Mouse (Mus musculus): ENCODE data around the gene Nol4l. TPM values are rescaled to one million over a fixed set of nuclear protein-coding genes. Genes with fewer than 3 reads are reported as not detected.

Gene Nol4l
- polyA plus RNA-seq, 1 experiment from 2014 or later: 26.7 TPM

DNA sequence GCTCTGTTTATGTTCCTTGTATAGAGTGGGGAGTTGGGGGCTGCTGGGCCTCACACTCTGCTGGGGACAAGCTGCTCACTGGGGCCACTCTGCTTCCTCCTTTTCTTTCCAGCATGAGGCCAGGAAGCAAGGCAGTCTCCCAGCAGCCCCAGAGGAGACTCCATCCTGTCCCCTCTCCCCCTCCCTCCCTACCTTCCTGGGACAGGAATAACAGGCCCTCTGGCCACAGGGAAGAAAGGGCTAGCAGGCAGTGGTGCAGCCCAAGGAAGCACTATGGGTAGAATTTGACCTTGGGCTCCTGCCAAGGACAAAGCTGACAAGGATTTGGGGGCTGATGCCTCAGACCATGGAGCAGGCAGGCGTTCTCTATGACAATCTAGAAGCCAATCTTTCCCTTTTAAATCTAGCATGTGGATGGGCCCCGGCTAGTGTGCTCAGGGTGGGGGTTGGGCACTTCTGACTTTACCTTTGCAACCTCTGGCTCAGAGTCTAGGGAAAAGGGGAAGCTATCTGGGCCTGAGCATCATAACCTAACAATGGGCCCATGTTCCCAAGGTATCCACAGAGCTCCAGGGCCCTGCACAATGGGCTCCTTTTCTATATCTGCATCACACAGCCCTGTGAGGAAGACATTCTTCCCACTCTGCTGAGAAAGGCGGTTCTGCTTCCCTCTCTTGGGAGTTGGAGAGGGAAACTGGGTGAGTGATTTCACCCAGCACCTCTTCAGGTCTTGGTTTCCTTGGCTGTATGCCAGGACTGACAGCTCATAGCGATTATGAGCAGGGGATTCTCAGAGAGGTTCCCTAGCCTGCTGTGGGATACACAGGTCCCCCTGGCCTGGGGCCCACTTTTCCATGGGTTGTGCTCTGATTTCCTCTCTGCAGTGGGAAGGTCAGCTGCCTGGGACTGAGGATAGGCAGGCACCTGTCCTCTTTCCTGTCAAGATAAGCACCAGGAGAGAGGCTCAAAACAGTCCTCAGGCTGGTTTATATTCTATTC lies 54.4 kb downstream of the Nol4l start:
- DNase-seq (ENCODE audit: low spot score) (no peak), ATAC-seq (ENCODE audit: low FRiP score) (no peak)
- no peaks in the 10 kb centered on the region for H3K27me3 ChIP-seq (ENCODE audit: control insufficient read depth, insufficient read depth, low read length)
- no peaks in the 10 kb centered on the region; the same call in 1 of the 2 replicates for H3K4me1 ChIP-seq (replicated peaks; ENCODE audit: control insufficient read depth, insufficient read depth, low read length)
- H3K9ac ChIP-seq (ENCODE audit: low read depth, low read length): no peak overlapping the region
- no peaks in the 10 kb centered on the region for H3K36me3 ChIP-seq (ENCODE audit: control insufficient read depth, insufficient read depth, low read length)
- 49% methylated on average over 4 of the region's 4 CpGs for WGBS
- no peak overlapping the region for H3K27ac ChIP-seq (ENCODE audit: low read depth, low read length)
- H3K4me3 ChIP-seq (ENCODE audit: low read depth, low read length): no peak overlapping the region
- no peaks in the 10 kb centered on the region for H3K9me3 ChIP-seq (ENCODE audit: control insufficient read depth, low read length)
- H3K4me2 ChIP-seq (replicated peaks; ENCODE audit: low read depth, low read length): no peak overlapping the region

DNA sequence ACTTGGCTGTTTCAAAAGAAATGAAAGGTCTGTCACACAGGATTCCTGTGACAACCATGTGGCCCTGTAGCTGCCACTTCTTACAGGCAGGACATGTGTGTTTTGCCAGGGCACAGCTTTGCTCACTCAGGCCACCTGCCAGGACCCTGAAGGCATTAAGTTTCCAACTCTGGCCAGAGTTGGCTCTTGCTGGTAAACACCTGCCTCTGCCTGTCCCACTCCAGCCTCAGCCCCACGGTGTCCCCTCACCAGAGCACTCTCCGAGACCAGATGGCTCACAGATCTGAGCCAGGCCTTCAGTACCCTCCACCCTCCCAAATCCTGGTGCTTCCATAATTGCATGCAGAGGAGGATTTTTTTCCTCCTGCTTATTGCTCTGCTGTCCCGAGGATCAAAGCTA lies 58.8 kb downstream of the Nol4l start:
- no peaks in the 10 kb centered on the region for H3K27me3 ChIP-seq (ENCODE audit: control insufficient read depth, insufficient read depth, low read length)
- no peak overlapping the region for H3K9ac ChIP-seq (ENCODE audit: low read depth, low read length)
- no peak overlapping the region for H3K4me3 ChIP-seq (ENCODE audit: low read depth, low read length)
- DNase-seq (ENCODE audit: low spot score) (no peak), ATAC-seq (ENCODE audit: low FRiP score) (no peak)
- H3K4me1 ChIP-seq (replicated peaks; ENCODE audit: control insufficient read depth, insufficient read depth, low read length): peaks cover 3% of the 10 kb centered on the region; the same call in 1 of the 2 replicates
- H3K4me2 ChIP-seq (replicated peaks; ENCODE audit: low read depth, low read length): no peak overlapping the region
- H3K36me3 ChIP-seq (ENCODE audit: control insufficient read depth, insufficient read depth, low read length): no peaks in the 10 kb centered on the region
- WGBS: 50% methylated on average over 3 of the region's 3 CpGs
- no peaks in the 10 kb centered on the region for H3K9me3 ChIP-seq (ENCODE audit: control insufficient read depth, low read length)
- H3K27ac ChIP-seq (ENCODE audit: low read depth, low read length): no peak overlapping the region

DNA sequence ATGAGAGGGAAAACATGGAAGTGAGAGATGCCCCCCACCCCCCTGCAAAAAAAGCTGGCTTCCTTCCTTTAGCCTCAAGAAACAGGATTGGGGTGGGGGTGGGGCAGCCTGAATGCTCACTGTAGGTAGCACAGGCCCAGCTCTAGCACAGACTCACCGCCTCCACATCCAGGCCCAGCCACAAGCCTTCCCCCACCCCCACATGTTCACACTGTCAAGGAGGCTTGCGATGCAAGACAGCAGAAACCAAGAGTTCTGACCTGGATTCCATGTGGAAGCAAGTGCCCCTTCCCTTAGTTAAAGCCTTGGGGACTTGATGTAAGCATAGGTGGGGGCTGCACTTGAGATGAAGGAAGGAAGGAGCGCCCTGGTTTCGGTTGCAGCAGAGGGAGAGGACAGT lies 60.0 kb downstream of the Nol4l start:
- no peak overlapping the region for H3K4me3 ChIP-seq (ENCODE audit: low read depth, low read length)
- H3K27me3 ChIP-seq (ENCODE audit: control insufficient read depth, insufficient read depth, low read length): no peaks in the 10 kb centered on the region
- no peak overlapping the region for H3K4me2 ChIP-seq (replicated peaks; ENCODE audit: low read depth, low read length)
- H3K27ac ChIP-seq (ENCODE audit: low read depth, low read length): peak overlapping the region; percentile 55; the same call in 1 of the 2 replicates
- H3K9me3 ChIP-seq (ENCODE audit: control insufficient read depth, low read length): no peaks in the 10 kb centered on the region
- peak; percentile 24 for DNase-seq (ENCODE audit: low spot score)
- H3K9ac ChIP-seq (ENCODE audit: low read depth, low read length): no peak overlapping the region
- H3K36me3 ChIP-seq (ENCODE audit: control insufficient read depth, insufficient read depth, low read length): no peaks in the 10 kb centered on the region
- WGBS: 39% methylated on average over 4 of the region's 4 CpGs
- no peak for ATAC-seq (ENCODE audit: low FRiP score)
- H3K4me1 ChIP-seq (replicated peaks; ENCODE audit: control insufficient read depth, insufficient read depth, low read length): peaks cover 3% of the 10 kb centered on the region; the same call in 1 of the 2 replicates

DNA sequence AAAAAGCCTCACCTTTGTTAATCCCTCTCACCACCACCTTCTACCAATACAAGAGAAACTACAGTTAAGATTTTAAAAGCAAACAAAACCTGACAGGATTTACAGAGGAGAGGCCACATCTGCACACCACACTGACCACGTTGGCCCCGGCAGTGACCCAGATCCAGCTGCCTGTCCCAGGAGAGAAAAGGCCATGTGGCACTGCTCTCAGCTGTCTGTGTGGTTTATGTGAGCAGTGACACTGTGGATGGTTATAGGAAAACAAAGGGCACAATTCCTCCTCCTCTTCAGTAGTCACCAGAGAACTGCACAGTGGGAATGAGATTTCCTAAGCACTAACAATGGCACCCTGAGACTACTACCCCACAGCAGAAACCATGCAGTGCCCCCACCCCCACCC lies 60.5 kb downstream of the Nol4l start:
- H3K36me3 ChIP-seq (ENCODE audit: control insufficient read depth, insufficient read depth, low read length): no peaks in the 10 kb centered on the region
- DNase-seq (ENCODE audit: low spot score) (peak; percentile 11), ATAC-seq (ENCODE audit: low FRiP score) (no peak)
- H3K4me3 ChIP-seq (ENCODE audit: low read depth, low read length): no peak overlapping the region
- no peaks in the 10 kb centered on the region for H3K27me3 ChIP-seq (ENCODE audit: control insufficient read depth, insufficient read depth, low read length)
- WGBS: 42% methylated on average over 2 of the region's 2 CpGs
- H3K27ac ChIP-seq (ENCODE audit: low read depth, low read length): peak overlapping the region; percentile 55; the same call in 1 of the 2 replicates
- no peak overlapping the region for H3K4me2 ChIP-seq (replicated peaks; ENCODE audit: low read depth, low read length)
- H3K9ac ChIP-seq (ENCODE audit: low read depth, low read length): no peak overlapping the region
- H3K9me3 ChIP-seq (ENCODE audit: control insufficient read depth, low read length): no peaks in the 10 kb centered on the region
- peaks cover 3% of the 10 kb centered on the region; the same call in 1 of the 2 replicates for H3K4me1 ChIP-seq (replicated peaks; ENCODE audit: control insufficient read depth, insufficient read depth, low read length)

DNA sequence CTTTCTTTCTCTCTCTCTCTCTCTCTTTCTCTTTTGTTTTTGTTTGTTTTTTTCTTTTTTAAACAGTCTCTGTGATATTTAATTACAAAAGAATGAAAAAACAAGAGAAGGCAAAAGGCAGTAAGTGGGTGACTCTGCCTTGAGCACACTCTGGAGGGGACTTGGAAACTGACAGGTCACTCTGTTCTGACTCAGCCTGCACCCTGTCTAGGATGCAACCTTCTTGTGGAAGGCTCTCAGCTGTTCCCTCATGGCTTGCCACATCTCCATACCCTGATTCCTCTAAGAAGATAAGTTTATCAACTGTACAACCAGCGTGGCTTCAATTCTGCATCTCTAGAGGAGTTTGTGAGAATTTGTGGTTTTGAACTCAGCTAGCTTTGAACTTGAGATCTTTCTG lies 62.4 kb downstream of the Nol4l start:
- 76% methylated on average over 1 of the region's 1 CpGs for WGBS
- Histone ChIP-seq H3K4me1 (replicated peaks; ENCODE audit: control insufficient read depth, insufficient read depth, low read length) (peaks cover 3% of the 10 kb centered on the region; the same call in 1 of the 2 replicates), H3K4me3 (ENCODE audit: low read depth, low read length) (no peak overlapping the region), H3K9me3 (ENCODE audit: control insufficient read depth, low read length) (no peaks in the 10 kb centered on the region), H3K9ac (ENCODE audit: low read depth, low read length) (no peak overlapping the region), H3K27me3 (ENCODE audit: control insufficient read depth, insufficient read depth, low read length) (no peaks in the 10 kb centered on the region), H3K27ac (ENCODE audit: low read depth, low read length) (no peak overlapping the region), H3K4me2 (replicated peaks; ENCODE audit: low read depth, low read length) (no peak overlapping the region), H3K36me3 (ENCODE audit: control insufficient read depth, insufficient read depth, low read length) (no peaks in the 10 kb centered on the region)
- ATAC-seq (ENCODE audit: low FRiP score): no peak
- no peak for DNase-seq (ENCODE audit: low spot score)

DNA sequence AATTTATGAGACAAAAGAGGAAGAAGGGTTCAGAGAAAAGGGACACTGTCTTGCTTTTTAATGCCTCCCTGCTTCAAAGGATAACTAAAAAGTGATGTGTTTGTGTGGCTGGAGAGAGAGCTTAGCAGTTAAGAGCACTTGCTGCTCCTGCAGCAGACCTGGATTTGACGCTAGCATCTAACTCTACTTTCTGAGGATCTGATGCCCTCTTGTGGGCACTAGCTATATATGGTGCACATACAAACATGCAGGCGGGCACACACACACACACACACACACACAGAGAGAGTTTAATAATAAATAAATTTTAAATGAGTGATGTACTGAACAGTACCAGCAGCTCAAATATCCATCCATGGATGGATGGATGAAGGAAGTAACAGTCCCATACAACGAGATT lies 66.5 kb downstream of the Nol4l start:
- DNase-seq (ENCODE audit: low spot score): no peak
- Histone ChIP-seq H3K27ac (ENCODE audit: low read depth, low read length) (no peak overlapping the region), H3K9ac (ENCODE audit: low read depth, low read length) (no peak overlapping the region), H3K4me3 (ENCODE audit: low read depth, low read length) (no peak overlapping the region), H3K36me3 (ENCODE audit: control insufficient read depth, insufficient read depth, low read length) (no peaks in the 10 kb centered on the region), H3K27me3 (ENCODE audit: control insufficient read depth, insufficient read depth, low read length) (no peaks in the 10 kb centered on the region), H3K4me2 (replicated peaks; ENCODE audit: low read depth, low read length) (no peak overlapping the region), H3K4me1 (replicated peaks; ENCODE audit: control insufficient read depth, insufficient read depth, low read length) (peaks cover 4% of the 10 kb centered on the region; the same call in 1 of the 2 replicates), H3K9me3 (ENCODE audit: control insufficient read depth, low read length) (no peaks in the 10 kb centered on the region)
- WGBS: 75% methylated on average over 3 of the region's 3 CpGs
- no peak for ATAC-seq (ENCODE audit: low FRiP score)

DNA sequence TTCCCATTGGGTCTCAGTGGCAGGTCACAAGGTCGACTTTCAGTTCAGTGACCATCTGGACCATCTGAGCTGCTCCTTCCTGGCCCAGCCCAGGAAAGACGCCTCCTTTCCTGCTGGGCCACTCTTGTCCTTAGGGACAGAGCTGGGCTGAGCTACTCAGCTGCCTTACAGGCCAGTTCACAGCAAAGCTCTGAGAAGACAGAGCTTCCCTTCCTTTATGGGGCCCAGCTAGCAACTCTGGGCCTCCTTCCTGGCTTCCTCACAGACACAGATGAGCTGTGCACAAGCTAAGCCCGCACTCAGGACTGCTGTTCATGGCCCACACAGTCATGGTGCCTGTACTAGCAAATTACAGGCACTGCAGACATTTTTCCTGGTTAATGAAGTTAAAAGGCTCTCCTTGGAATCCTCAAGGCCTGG lies 71.7 kb downstream of the Nol4l start:
- no peaks in the 10 kb centered on the region for H3K9me3 ChIP-seq (ENCODE audit: control insufficient read depth, low read length)
- H3K36me3 ChIP-seq (ENCODE audit: control insufficient read depth, insufficient read depth, low read length): no peaks in the 10 kb centered on the region
- DNase-seq (ENCODE audit: low spot score): no peak
- peak overlapping the region; percentile 53; the same call in 1 of the 2 replicates for H3K27ac ChIP-seq (ENCODE audit: low read depth, low read length)
- peaks cover 12% of the 10 kb centered on the region for H3K4me1 ChIP-seq (replicated peaks; ENCODE audit: control insufficient read depth, insufficient read depth, low read length)
- no peak for ATAC-seq (ENCODE audit: low FRiP score)
- no peak overlapping the region for H3K4me3 ChIP-seq (ENCODE audit: low read depth, low read length)
- H3K27me3 ChIP-seq (ENCODE audit: control insufficient read depth, insufficient read depth, low read length): no peaks in the 10 kb centered on the region
- H3K9ac ChIP-seq (ENCODE audit: low read depth, low read length): no peak overlapping the region
- no peak overlapping the region for H3K4me2 ChIP-seq (replicated peaks; ENCODE audit: low read depth, low read length)
- WGBS: 44% methylated on average over 3 of the region's 3 CpGs

DNA sequence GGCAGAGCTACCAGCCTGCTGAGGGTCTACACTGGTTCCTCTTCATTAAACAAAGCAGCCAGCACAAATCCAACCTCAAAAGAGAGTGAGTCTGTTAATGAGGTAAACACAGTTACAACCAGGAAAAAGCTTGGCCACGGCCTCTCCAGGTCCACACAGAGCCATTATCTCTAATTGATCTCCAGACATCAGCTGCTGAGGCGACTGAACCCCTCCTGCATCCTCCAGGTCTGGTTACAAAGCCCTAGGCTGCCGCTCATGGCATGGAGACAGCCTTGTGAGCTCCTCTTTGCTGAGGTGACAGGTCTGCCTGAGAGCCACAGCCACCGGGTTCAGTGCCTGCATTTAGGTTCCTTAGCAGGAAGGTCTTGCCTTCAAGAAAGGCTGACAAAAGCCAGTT lies 72.3 kb downstream of the Nol4l start:
- ATAC-seq (ENCODE audit: low FRiP score): no peak
- 45% methylated on average over 4 of the region's 4 CpGs for WGBS
- peaks cover 12% of the 10 kb centered on the region for H3K4me1 ChIP-seq (replicated peaks; ENCODE audit: control insufficient read depth, insufficient read depth, low read length)

More for the DNA sequence above, 72.3 kb downstream of the Nol4l start:
- H3K9ac ChIP-seq (ENCODE audit: low read depth, low read length): no peak overlapping the region
- no peaks in the 10 kb centered on the region for H3K36me3 ChIP-seq (ENCODE audit: control insufficient read depth, insufficient read depth, low read length)
- no peak for DNase-seq (ENCODE audit: low spot score)
- no peak overlapping the region for H3K4me2 ChIP-seq (replicated peaks; ENCODE audit: low read depth, low read length)
- H3K27me3 ChIP-seq (ENCODE audit: control insufficient read depth, insufficient read depth, low read length): no peaks in the 10 kb centered on the region
- H3K27ac ChIP-seq (ENCODE audit: low read depth, low read length): peak overlapping the region; percentile 47; the same call in 1 of the 2 replicates
- no peak overlapping the region for H3K4me3 ChIP-seq (ENCODE audit: low read depth, low read length)
- H3K9me3 ChIP-seq (ENCODE audit: control insufficient read depth, low read length): no peaks in the 10 kb centered on the region

All from hindbrain, embryonic 11.5 days (tissue).